Mouse (Mus musculus) small intestine, adult 2 months (tissue): Measurements from ENCODE around the gene Rhpn2.
A peak's percentile ranks its signal among the peaks of the same experiment; 100 is the strongest.

Source experiments
- CTCF ChIP-seq: fragments of 200-500 bp; IDR thresholded peaks from 2 replicates; pipeline ENCODE4 v1.5.1; 2012; ENCODE audit warnings: low read depth, mild to moderate bottlenecking, control low read depth, inconsistent platforms, low read length, moderate library complexity, mixed read lengths; ENCODE audit not compliant: insufficient replicate concordance, insufficient read length; ENCODE audit errors: extremely low read depth
- POLR2A ChIP-seq: fragments of 200-500 bp; IDR thresholded peaks from 2 replicates; pipeline ENCODE4 v1.6.1; 2012; ENCODE audit warnings: low read depth, mild to moderate bottlenecking, control low read depth, inconsistent platforms, low read length, moderate library complexity

DNA sequence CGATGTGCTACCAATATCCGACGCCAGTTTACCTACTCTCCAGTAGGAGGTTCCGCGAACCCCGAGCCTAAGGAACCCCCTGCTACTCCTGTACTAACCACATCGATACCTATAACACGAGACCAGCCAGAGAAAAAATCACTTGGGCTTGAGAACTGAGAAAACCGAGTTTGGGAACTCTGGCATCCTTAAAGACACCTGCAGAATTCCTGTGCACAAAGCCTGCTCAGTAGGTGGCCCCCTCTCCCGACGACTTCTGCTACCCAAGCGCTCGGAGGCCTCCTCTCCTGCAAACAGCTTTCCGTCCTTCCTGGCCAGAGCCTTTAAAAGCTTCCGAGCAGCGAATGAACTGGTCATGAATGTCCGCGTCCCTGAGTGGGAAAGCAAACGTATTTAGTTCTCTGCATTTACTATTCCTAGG is 729 bp upstream of the Rhpn2 start:
- TF ChIP-seq CTCF (peak; percentile 12; the same call in 1 of the 2 replicates), POLR2A (no peak)
